Mouse (Mus musculus): Measurements from ENCODE around the gene March5. TPM values are rescaled to one million over a fixed set of nuclear protein-coding genes. Genes with fewer than 3 reads are reported as not detected.
"Not testable (repeated sequence)": the region's sequence is repeated elsewhere in the genome, so short reads cannot be mapped to it uniquely, and the experiment has no call there.

Gene March5
- polyA plus RNA-seq, 1 experiment from 2014 or later = 102 TPM

- Histone ChIP-seq H3K9ac (ENCODE audit: low read depth, low read length) (no peak overlapping the region), H3K27ac (replicated peaks; ENCODE audit: low read depth, low read length) (no peak overlapping the region), H3K27me3 (replicated peaks; ENCODE audit: control insufficient read depth, insufficient read depth, low read length) (no peaks in the 10 kb centered on the region), H3K4me1 (ENCODE audit: control insufficient read depth, insufficient read depth, low read length) (no peaks in the 10 kb centered on the region), H3K36me3 (ENCODE audit: control insufficient read depth, insufficient read depth, low read length) (peaks cover 30% of the 10 kb centered on the region), H3K9me3 (ENCODE audit: control insufficient read depth, low read length) (no peaks in the 10 kb centered on the region), H3K4me2 (ENCODE audit: low read depth, low read length) (no peak overlapping the region), H3K4me3 (ENCODE audit: low read depth, low read length) (no peak overlapping the region)
- WGBS = 81% methylated on average over 6 of the region's 6 CpGs
- no peak for ATAC-seq (ENCODE audit: low read depth)
- DNase-seq (ENCODE audit: low spot score) = no peak
These were observed 18.0 kb downstream of the March5 start for GRCm38 (mm10) chr19:37225197-37225862.

- WGBS = 84% methylated on average over 9 of the region's 9 CpGs
- not testable (repeated sequence) for H3K4me3 ChIP-seq (ENCODE audit: low read depth, low read length); ATAC-seq (ENCODE audit: low read depth); H3K4me2 ChIP-seq (ENCODE audit: low read depth, low read length); H3K4me1 ChIP-seq (ENCODE audit: control insufficient read depth, insufficient read depth, low read length); H3K9me3 ChIP-seq (ENCODE audit: control insufficient read depth, low read length); H3K27ac ChIP-seq (replicated peaks; ENCODE audit: low read depth, low read length); H3K36me3 ChIP-seq (ENCODE audit: control insufficient read depth, insufficient read depth, low read length); DNase-seq (ENCODE audit: low spot score); H3K9ac ChIP-seq (ENCODE audit: low read depth, low read length)
- H3K27me3 ChIP-seq (replicated peaks; ENCODE audit: control insufficient read depth, insufficient read depth, low read length) = peaks cover 41% of the 10 kb centered on the region
These were observed 25.3 kb downstream of the March5 start for GRCm38 (mm10) chr19:37232598-37232997.

GRCm38 (mm10) chr19:37233561-37234539, 26.5 kb downstream of the March5 start:
- Histone ChIP-seq H3K4me1 (ENCODE audit: control insufficient read depth, insufficient read depth, low read length) (no peaks in the 10 kb centered on the region), H3K27me3 (replicated peaks; ENCODE audit: control insufficient read depth, insufficient read depth, low read length) (peaks cover 41% of the 10 kb centered on the region), H3K4me2 (ENCODE audit: low read depth, low read length) (peak overlapping the region; percentile 59), H3K36me3 (ENCODE audit: control insufficient read depth, insufficient read depth, low read length) (no peaks in the 10 kb centered on the region), H3K27ac (replicated peaks; ENCODE audit: low read depth, low read length) (no peak overlapping the region), H3K4me3 (ENCODE audit: low read depth, low read length) (peak overlapping the region; percentile 34), H3K9ac (ENCODE audit: low read depth, low read length) (0 out of 2 replicates have a peak overlapping the region, but pooled peaks have one; percentile 5), H3K9me3 (ENCODE audit: control insufficient read depth, low read length) (no peaks in the 10 kb centered on the region)
- 4% methylated on average over 60 of the region's 63 CpGs for WGBS
- DNase-seq (ENCODE audit: low spot score) = no peak
- no peak for ATAC-seq (ENCODE audit: low read depth)

GRCm38 (mm10) chr19:37235818-37236217, 28.5 kb downstream of the March5 start:
- ATAC-seq (ENCODE audit: low read depth) (no peak), DNase-seq (ENCODE audit: low spot score) (no peak)
- Histone ChIP-seq H3K4me3 (ENCODE audit: low read depth, low read length) (no peak overlapping the region), H3K27me3 (replicated peaks; ENCODE audit: control insufficient read depth, insufficient read depth, low read length) (peaks cover 41% of the 10 kb centered on the region), H3K9ac (ENCODE audit: low read depth, low read length) (no peak overlapping the region), H3K27ac (replicated peaks; ENCODE audit: low read depth, low read length) (no peak overlapping the region), H3K9me3 (ENCODE audit: control insufficient read depth, low read length) (no peaks in the 10 kb centered on the region), H3K4me2 (ENCODE audit: low read depth, low read length) (no peak overlapping the region), H3K4me1 (ENCODE audit: control insufficient read depth, insufficient read depth, low read length) (no peaks in the 10 kb centered on the region), H3K36me3 (ENCODE audit: control insufficient read depth, insufficient read depth, low read length) (no peaks in the 10 kb centered on the region)
- WGBS = 57% methylated on average over 8 of the region's 8 CpGs

GRCm38 (mm10) chr19:37237306-37237705, 30.0 kb downstream of the March5 start:
- WGBS = 43% methylated on average over 5 of the region's 5 CpGs
- H3K27me3 ChIP-seq (replicated peaks; ENCODE audit: control insufficient read depth, insufficient read depth, low read length) = peaks cover 41% of the 10 kb centered on the region
- no peak for DNase-seq (ENCODE audit: low spot score)

GRCm38 (mm10) chr19:37237712-37238437, 30.5 kb downstream of the March5 start:
- Histone ChIP-seq H3K9ac (ENCODE audit: low read depth, low read length) (no peak overlapping the region), H3K27me3 (replicated peaks; ENCODE audit: control insufficient read depth, insufficient read depth, low read length) (peaks cover 36% of the 10 kb centered on the region), H3K4me3 (ENCODE audit: low read depth, low read length) (no peak overlapping the region), H3K4me1 (ENCODE audit: control insufficient read depth, insufficient read depth, low read length) (no peaks in the 10 kb centered on the region), H3K36me3 (ENCODE audit: control insufficient read depth, insufficient read depth, low read length) (no peaks in the 10 kb centered on the region), H3K27ac (replicated peaks; ENCODE audit: low read depth, low read length) (no peak overlapping the region), H3K4me2 (ENCODE audit: low read depth, low read length) (no peak overlapping the region), H3K9me3 (ENCODE audit: control insufficient read depth, low read length) (no peaks in the 10 kb centered on the region)
- WGBS = 5% methylated on average over 15 of the region's 15 CpGs
- ATAC-seq (ENCODE audit: low read depth) (no peak), DNase-seq (ENCODE audit: low spot score) (no peak)

More at GRCm38 (mm10) chr19:37237306-37237705, 30.0 kb downstream of the March5 start:
- Histone ChIP-seq H3K27ac (replicated peaks; ENCODE audit: low read depth, low read length) (no peak overlapping the region), H3K9ac (ENCODE audit: low read depth, low read length) (no peak overlapping the region), H3K4me3 (ENCODE audit: low read depth, low read length) (no peak overlapping the region), H3K36me3 (ENCODE audit: control insufficient read depth, insufficient read depth, low read length) (no peaks in the 10 kb centered on the region), H3K4me1 (ENCODE audit: control insufficient read depth, insufficient read depth, low read length) (no peaks in the 10 kb centered on the region), H3K4me2 (ENCODE audit: low read depth, low read length) (no peak overlapping the region), H3K9me3 (ENCODE audit: control insufficient read depth, low read length) (no peaks in the 10 kb centered on the region)
- no peak for ATAC-seq (ENCODE audit: low read depth)

GRCm38 (mm10) chr19:37238651-37239050, 31.3 kb downstream of the March5 start:
- Histone ChIP-seq H3K9me3 (ENCODE audit: control insufficient read depth, low read length) (no peaks in the 10 kb centered on the region), H3K4me3 (ENCODE audit: low read depth, low read length) (no peak overlapping the region), H3K4me2 (ENCODE audit: low read depth, low read length) (no peak overlapping the region), H3K36me3 (ENCODE audit: control insufficient read depth, insufficient read depth, low read length) (no peaks in the 10 kb centered on the region), H3K9ac (ENCODE audit: low read depth, low read length) (no peak overlapping the region), H3K4me1 (ENCODE audit: control insufficient read depth, insufficient read depth, low read length) (no peaks in the 10 kb centered on the region), H3K27me3 (replicated peaks; ENCODE audit: control insufficient read depth, insufficient read depth, low read length) (peaks cover 30% of the 10 kb centered on the region), H3K27ac (replicated peaks; ENCODE audit: low read depth, low read length) (no peak overlapping the region)
- ATAC-seq (ENCODE audit: low read depth) = no peak
- 15% methylated on average over 7 of the region's 7 CpGs for WGBS
- DNase-seq (ENCODE audit: low spot score) = no peak

GRCm38 (mm10) chr19:37239096-37239495, 31.8 kb downstream of the March5 start:
- no peaks in the 10 kb centered on the region for H3K4me1 ChIP-seq (ENCODE audit: control insufficient read depth, insufficient read depth, low read length)

More at GRCm38 (mm10) chr19:37239096-37239495, 31.8 kb downstream of the March5 start:
- Histone ChIP-seq H3K27me3 (replicated peaks; ENCODE audit: control insufficient read depth, insufficient read depth, low read length) (peaks cover 26% of the 10 kb centered on the region), H3K4me2 (ENCODE audit: low read depth, low read length) (no peak overlapping the region), H3K4me3 (ENCODE audit: low read depth, low read length) (no peak overlapping the region), H3K27ac (replicated peaks; ENCODE audit: low read depth, low read length) (no peak overlapping the region), H3K9ac (ENCODE audit: low read depth, low read length) (no peak overlapping the region), H3K36me3 (ENCODE audit: control insufficient read depth, insufficient read depth, low read length) (no peaks in the 10 kb centered on the region), H3K9me3 (ENCODE audit: control insufficient read depth, low read length) (no peaks in the 10 kb centered on the region)
- 17% methylated on average over 4 of the region's 4 CpGs for WGBS
- ATAC-seq (ENCODE audit: low read depth) (no peak), DNase-seq (ENCODE audit: low spot score) (peak; percentile 80)

Measured in embryonic facial prominence, embryonic 14.5 days (tissue).